Mouse (Mus musculus) heart, postnatal 0 days (tissue): ENCODE results near the gene Ttc23l.

ENCODE experiments used
- CTCF ChIP-seq: IDR thresholded peaks from 2 replicates; pipeline ENCODE4 v1.5.1; 2016; ENCODE audit warnings: antibody characterized with exemption, control low read depth, low read depth
- EP300 ChIP-seq: IDR thresholded peaks from 2 replicates; pipeline ENCODE4 v1.6.1; 2016; ENCODE audit warnings: antibody characterized with exemption, low read depth

GRCm38 (mm10) chr15:10506099-10506498 lies 52.4 kb downstream of the Ttc23l start:
- TF ChIP-seq CTCF = no peak
- TF ChIP-seq EP300 = no peak
